Mouse (Mus musculus): ENCODE data around the gene Epc2.

GRCm38 (mm10) chr2:49547813-49548212 lies 96.5 kb downstream of the Epc2 start:
- TF ChIP-seq CTCF (IDR thresholded peaks at IDR 0.05; ENCODE audit: insufficient read depth, low read depth, low read length) (no peak), POLR2A (IDR thresholded peaks at IDR 0.05; ENCODE audit: insufficient read depth, low read depth, low read length) (no peak)
